Mouse (Mus musculus): Measurements from ENCODE around the gene Dab1. TPM values are rescaled to one million over a fixed set of nuclear protein-coding genes. Genes with fewer than 3 reads are reported as not detected.

The Dab1 gene
- total and polyA plus RNA-seq, 3 experiments = 0.92 to 1.4 (median 1.1) TPM

DNA sequence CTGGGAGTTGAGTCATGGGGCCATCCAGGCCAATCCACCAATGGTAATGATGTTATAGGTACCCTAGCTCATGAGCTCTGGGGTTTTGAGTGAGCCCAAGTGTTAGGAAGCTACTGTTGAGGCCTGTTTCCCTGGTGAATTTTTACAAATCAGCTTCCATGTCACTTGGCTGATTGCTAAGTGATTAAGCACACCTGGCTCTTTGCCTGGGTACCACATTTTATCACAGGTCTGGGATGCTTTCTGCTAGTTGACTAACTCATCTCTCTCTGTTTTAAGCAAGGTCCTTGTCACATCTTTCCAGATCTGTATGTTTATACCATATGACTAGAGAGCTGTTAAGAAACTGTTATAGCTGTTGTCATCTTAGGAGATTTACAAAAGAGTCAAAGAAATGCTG lies 1051.6 kb downstream of the Dab1 start:
- DNase-seq = no peak

GRCm38 (mm10) chr4:104673317-104673716 lies 1054.2 kb downstream of the Dab1 start:
- no peak for DNase-seq

GRCm38 (mm10) chr4:104674706-104675105 lies 1055.5 kb downstream of the Dab1 start:
- no peak for DNase-seq

GRCm38 (mm10) chr4:104678234-104678633 lies 1059.1 kb downstream of the Dab1 start:
- no peak for DNase-seq

GRCm38 (mm10) chr4:104680475-104680874 lies 1061.3 kb downstream of the Dab1 start:
- no peak for DNase-seq

- DNase-seq = no peak
Measured at GRCm38 (mm10) chr4:104686137-104686809, 1067.1 kb downstream of the Dab1 start.

DNA sequence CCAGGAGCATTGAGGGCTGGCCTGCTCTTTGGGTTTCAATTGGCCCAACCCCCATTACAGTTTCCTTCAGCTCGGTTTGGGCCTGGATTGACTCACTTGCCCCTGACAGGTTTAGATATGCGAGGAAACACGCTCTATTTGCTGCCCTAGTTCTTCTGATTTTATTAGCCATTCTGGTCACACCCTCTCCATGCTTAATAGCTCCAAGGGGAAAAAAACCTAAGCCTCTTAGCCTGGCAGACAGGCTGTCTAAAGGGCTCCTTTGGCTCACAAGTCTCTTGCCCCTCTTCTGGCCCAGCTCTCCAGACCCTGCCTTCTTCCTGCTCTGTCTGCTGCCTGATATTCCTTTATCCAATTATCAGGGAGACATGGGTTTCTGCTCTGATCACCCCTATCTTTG lies 1069.9 kb downstream of the Dab1 start:
- no peak for DNase-seq

DNA sequence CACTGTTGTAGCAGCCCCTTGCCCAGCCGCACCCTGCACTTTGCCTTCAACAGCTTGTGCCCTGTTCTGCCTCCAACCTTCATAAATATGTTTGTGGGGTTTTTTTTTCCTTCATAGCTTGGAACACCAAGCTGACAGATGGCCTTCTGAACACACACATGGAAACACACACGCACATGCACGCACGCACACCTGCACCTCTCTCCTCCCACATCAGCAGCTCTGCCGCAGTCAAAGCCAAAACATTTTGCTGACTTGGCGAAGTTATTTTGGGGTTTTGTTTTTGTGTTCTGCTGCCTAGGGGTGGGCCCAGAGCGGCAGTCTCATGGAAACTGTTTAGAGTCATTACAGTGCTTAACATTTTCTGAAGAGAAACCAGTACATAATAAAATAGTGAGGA lies 1071.9 kb downstream of the Dab1 start:
- DNase-seq = no peak

DNA sequence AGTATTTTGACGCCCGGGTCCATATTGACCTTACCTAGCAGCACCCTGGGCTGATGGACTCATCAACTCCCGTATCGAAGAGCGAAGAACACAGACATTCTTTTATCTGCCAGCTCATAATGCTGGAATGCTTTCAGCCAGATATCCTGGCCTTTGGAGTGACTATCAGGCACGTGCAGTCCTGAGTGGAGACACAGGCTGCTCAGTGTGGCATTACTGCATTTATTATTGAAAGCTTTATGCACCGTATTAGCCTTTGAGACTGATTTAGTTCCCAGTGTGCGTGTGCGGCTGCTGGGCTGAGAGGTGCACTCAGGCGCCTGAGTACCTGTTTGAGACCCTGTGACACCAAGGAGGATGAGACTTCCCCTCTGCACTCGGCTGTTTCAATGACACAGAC lies 1075.0 kb downstream of the Dab1 start:
- peak; percentile 4 for DNase-seq

GRCm38 (mm10) chr4:104696522-104696921 lies 1077.4 kb downstream of the Dab1 start:
- DNase-seq = no peak

DNA sequence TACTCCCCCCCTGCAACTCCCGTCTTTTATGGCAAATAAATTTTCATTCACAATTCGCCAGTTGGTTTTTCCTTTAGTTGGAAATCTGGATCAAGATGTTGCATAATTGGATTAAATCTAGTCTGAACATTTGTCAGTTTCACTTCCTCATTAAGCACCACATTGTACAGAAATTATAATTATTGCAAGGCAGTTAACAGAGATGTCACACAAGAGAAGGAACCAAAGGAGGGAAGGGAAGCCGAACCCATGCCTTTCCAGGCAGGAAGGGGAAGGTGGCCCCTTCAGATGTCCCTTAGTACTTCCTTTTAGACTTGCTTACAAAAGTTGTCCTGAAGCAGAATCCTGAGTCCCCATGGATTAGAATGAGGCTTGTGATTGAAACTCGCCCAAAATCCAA lies 1078.5 kb downstream of the Dab1 start:
- no peak for DNase-seq

DNA sequence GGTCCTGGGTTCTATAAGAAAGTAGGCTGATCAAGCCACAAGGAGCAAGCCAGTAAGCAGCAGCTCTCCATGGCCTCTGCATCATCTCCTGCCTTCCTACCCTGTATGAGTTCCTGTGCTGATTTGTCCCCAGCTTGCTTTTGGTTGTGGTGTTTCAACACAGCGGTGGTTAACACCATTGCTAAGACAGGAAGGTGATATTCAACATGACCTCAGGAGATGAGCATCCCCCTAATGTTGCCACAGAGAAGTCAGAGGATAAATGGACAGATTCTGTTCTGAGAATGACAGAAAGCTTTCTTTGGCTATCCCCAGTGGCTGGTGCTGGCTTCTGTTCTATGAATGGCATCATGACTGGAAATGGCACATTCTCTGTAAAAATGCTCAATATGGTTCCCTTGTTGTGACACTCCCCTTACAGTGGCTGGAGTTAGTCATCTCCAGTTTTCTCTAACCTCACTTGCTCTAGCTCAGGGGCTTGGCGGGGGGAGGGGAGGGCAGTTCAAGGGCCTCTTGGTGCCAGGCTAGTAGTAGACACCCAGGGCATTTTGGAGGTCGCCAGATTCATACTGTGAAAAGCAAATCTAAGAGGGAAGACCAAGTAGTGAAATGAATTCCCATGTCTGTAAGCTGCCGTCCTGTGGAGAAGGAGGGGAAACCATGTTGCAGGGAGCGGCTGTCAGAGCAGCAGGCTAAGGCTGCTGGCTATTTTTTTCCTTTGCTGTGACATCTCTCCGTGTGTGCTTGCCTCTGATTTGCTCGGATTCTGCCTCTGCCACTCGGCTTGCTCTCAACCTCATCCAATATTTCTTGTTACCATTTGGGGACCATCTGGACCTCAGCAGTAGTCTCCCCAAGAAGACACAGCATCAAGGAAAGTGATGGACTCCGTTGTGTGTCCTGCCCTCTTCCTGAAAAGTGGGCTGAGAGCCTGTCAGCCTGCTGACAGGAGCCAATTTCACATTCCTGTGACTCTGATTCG lies 1086.8 kb downstream of the Dab1 start:
- DNase-seq = no peak

DNA sequence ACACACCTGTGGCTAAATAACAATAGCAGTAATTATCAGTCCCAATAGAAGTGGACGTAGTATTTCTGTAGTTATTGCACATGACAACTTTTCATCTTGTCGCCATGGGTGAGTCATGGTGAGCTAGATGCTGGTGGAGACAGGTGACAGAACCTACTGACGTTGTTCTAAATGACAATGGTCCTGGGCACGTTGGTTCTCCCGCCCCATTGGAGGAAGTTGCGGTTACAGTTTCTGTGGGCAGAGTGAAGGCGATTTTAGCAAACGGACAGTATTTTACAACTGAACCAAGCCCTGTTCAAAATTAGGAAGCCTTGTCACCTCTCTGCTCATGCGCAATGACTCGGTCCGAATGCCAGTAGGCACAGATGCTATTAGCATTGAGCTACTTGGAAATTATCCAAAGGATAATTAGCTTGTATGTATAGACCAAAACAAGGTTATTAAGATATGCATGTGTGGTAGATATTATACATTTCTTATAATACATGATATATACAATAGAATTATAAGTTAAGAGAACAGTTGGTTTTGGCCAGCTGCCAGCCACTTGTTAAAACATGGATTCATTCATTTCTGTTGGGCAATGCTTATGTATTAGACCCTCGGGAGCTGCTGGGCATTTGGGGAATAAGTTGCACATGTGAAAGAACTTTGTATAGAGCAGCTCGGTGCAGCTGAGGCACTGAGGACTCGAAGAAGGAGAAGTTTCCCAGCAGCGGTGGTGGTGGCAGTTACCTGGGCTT lies 1093.4 kb downstream of the Dab1 start:
- DNase-seq = no peak

DNA sequence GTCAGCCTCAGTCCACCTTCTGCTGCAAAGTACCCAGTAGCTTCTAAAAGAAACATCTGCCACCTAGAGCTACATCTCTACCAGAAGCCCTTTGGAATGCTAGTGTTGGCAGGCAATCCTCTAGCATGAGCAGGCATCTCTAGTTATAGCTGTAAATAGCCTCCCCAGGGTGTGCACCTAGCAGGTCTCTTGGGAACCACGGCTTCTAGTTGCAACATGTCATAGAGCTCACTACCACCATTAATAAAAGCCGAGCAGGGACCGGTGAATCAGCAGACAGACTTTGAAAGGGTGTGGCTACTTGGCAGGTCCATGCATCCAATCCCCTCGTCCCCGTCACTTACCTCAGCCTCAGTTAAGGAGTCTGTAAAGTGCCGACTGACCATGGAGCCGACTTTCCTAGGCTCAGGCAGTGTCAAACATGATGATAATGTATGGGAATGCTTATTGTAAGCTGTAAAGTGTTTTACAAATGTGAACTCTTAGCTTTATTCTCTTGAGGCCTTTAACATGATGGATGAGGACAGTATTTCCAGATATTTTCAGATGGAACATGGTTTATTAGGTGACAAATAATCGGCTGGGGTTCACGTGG lies 1095.9 kb downstream of the Dab1 start:
- DNase-seq = no peak

DNA sequence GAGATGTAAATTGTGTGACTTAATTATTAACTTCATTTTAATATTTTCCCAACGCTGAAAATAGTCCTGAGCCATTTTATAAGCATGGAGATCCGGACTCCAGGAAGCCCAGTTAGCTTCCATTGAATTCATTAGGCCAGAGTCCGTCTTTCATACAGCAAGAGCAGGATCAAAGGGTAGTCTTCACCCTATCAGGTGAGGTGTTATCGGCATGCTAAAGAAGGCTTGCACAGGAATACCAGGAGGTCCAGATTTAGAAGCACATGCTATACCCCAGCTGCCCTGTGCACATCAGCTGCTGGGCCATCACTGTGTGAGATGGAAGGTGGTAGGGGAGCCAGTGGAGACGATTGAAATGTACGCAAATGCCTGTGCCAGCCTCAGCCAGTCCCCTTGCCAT lies 1096.7 kb downstream of the Dab1 start:
- no peak for DNase-seq

DNA sequence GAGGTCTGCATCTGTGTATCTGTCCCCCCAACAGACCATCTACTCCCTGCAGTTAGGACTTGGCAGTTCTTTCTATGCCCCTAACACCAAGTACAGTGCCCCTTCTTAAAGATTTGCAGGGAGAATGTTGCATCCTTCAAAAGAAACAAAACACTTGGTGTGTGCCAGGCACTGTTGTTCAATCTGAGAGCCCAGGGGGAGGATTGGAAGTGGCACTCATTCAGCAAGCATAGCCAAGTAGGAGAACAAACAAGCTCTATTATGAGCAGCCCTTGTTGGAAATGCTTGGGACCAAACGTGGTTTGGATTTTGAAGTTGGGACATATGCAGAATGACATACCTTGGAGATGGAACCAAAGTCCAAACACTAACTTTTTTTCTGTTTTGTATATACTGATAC lies 1097.3 kb downstream of the Dab1 start:
- DNase-seq = no peak

- DNase-seq = peak; percentile 72
Measured at GRCm38 (mm10) chr4:104718973-104719795, 1100.0 kb downstream of the Dab1 start.

GRCm38 (mm10) chr4:104723527-104724045 lies 1104.4 kb downstream of the Dab1 start:
- no peak for DNase-seq

DNA sequence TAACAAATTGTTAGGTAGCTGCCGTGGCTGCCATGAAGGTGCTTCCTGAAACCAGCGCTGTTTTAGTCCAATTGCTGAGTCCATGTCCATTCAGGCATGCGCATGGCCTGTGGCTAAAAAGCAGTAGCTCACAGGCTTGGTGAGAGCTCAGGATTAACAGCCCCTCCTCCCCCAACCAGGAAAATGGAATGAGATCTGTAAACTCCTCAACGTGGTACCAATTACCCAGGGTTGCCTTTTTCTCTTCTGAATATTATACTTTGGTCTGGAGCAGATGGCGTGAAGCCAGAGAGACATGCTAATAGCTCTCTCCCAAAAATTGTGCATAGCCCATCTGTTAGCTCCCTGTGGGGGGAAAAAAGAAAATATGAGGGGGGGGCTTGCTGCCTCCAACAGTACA lies 1105.1 kb downstream of the Dab1 start:
- DNase-seq = no peak

GRCm38 (mm10) chr4:104725673-104726072 lies 1106.5 kb downstream of the Dab1 start:
- peak; percentile 41 for DNase-seq

DNA sequence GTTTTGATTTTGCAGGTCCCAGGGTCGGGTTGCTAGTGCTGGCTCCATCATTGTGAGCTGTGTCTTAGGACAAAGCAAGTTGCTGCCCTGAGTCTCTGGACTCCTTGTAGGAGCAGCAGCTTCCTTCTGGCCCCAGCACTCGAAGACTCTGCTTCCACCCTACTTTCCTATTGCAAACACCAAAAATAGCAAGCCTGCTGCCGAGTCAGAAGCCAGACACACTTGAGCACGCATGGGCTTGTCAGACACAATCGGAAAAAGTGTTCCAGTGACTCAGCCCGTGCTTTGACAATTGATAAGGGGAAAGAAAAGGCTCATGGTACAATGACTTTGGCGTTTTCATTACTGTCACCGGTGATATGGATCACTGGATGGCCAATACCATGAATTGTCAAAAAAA lies 1110.0 kb downstream of the Dab1 start:
- no peak for DNase-seq
